Mouse (Mus musculus): ENCODE results near the gene Mark1. TPM values are rescaled to one million over a fixed set of nuclear protein-coding genes. Genes with fewer than 3 reads are reported as not detected.

Gene Mark1
- polyA plus RNA-seq, 1 experiment from 2014 or later: 2.2 TPM

GRCm38 (mm10) chr1:184918227-184918888 lies 81.0 kb downstream of the Mark1 start:
- no peak for ATAC-seq (replicated peaks; ENCODE audit: insufficient number of reproducible peaks, low FRiP score, low TSS enrichment)
- H3K9ac ChIP-seq (ENCODE audit: low read depth, low read length): no peak overlapping the region
- WGBS (ENCODE audit: insufficient replicate concordance): 86% methylated on average over 5 of the region's 5 CpGs
- H3K27me3 ChIP-seq (ENCODE audit: control insufficient read depth, insufficient read depth, low read length): no peaks in the 10 kb centered on the region
- H3K4me2 ChIP-seq: no peak overlapping the region
- no peaks in the 10 kb centered on the region for H3K4me1 ChIP-seq (ENCODE audit: control insufficient read depth, insufficient read depth, low read length)
- no peak overlapping the region for H3K27ac ChIP-seq (ENCODE audit: low read depth, low read length)
- H3K9me3 ChIP-seq (replicated peaks; ENCODE audit: control insufficient read depth, low read length): no peaks in the 10 kb centered on the region
- H3K4me3 ChIP-seq (ENCODE audit: low read depth, low read length): no peak overlapping the region
- H3K36me3 ChIP-seq (ENCODE audit: control insufficient read depth, insufficient read depth, low read length): 0 out of 2 replicates have a peak, but pooled peaks cover 5% of the 10 kb centered on the region

GRCm38 (mm10) chr1:184912336-184912735 lies 87.0 kb downstream of the Mark1 start:
- Histone ChIP-seq H3K9ac (ENCODE audit: low read depth, low read length) (no peak overlapping the region), H3K36me3 (ENCODE audit: control insufficient read depth, insufficient read depth, low read length) (no peaks in the 10 kb centered on the region), H3K4me1 (ENCODE audit: control insufficient read depth, insufficient read depth, low read length) (no peaks in the 10 kb centered on the region), H3K4me3 (ENCODE audit: low read depth, low read length) (no peak overlapping the region), H3K9me3 (replicated peaks; ENCODE audit: control insufficient read depth, low read length) (no peaks in the 10 kb centered on the region), H3K27ac (ENCODE audit: low read depth, low read length) (no peak overlapping the region), H3K4me2 (no peak overlapping the region), H3K27me3 (ENCODE audit: control insufficient read depth, insufficient read depth, low read length) (no peaks in the 10 kb centered on the region)
- ATAC-seq (replicated peaks; ENCODE audit: insufficient number of reproducible peaks, low FRiP score, low TSS enrichment): no peak
- WGBS (ENCODE audit: insufficient replicate concordance): 89% methylated on average over 18 of the region's 18 CpGs

DNA sequence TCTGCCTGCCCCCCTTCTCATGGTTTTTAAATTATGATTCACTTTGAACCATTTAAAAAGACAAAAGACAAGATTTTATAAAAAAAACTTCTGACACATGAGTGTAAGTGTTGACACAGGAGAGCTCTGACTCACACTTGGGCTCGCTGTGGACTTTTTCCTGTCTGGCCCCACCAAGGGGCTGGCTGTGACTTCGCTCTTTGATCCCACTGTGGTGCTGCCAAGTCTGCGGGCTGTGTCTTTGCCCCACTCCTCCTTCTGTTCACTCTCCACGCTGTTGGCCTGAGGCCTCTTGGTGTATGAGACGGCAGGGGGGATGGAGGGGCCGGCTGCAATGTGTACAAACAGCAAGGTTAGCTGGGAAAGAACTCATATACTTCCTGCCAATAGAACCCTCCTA lies 87.5 kb downstream of the Mark1 start:
- H3K27ac ChIP-seq (ENCODE audit: low read depth, low read length): no peak overlapping the region
- H3K4me3 ChIP-seq (ENCODE audit: low read depth, low read length): no peak overlapping the region
- no peak for ATAC-seq (replicated peaks; ENCODE audit: insufficient number of reproducible peaks, low FRiP score, low TSS enrichment)
- no peaks in the 10 kb centered on the region for H3K36me3 ChIP-seq (ENCODE audit: control insufficient read depth, insufficient read depth, low read length)
- no peaks in the 10 kb centered on the region for H3K9me3 ChIP-seq (replicated peaks; ENCODE audit: control insufficient read depth, low read length)
- H3K4me1 ChIP-seq (ENCODE audit: control insufficient read depth, insufficient read depth, low read length): no peaks in the 10 kb centered on the region
- H3K4me2 ChIP-seq: no peak overlapping the region
- H3K27me3 ChIP-seq (ENCODE audit: control insufficient read depth, insufficient read depth, low read length): no peaks in the 10 kb centered on the region
- H3K9ac ChIP-seq (ENCODE audit: low read depth, low read length): no peak overlapping the region
- 73% methylated on average over 6 of the region's 6 CpGs for WGBS (ENCODE audit: insufficient replicate concordance)

- Histone ChIP-seq H3K27me3 (ENCODE audit: control insufficient read depth, insufficient read depth, low read length) (no peaks in the 10 kb centered on the region), H3K36me3 (ENCODE audit: control insufficient read depth, insufficient read depth, low read length) (no peaks in the 10 kb centered on the region), H3K4me2 (no peak overlapping the region), H3K27ac (ENCODE audit: low read depth, low read length) (no peak overlapping the region), H3K4me3 (ENCODE audit: low read depth, low read length) (no peak overlapping the region), H3K9ac (ENCODE audit: low read depth, low read length) (no peak overlapping the region), H3K4me1 (ENCODE audit: control insufficient read depth, insufficient read depth, low read length) (no peaks in the 10 kb centered on the region), H3K9me3 (replicated peaks; ENCODE audit: control insufficient read depth, low read length) (no peaks in the 10 kb centered on the region)
- no peak for ATAC-seq (replicated peaks; ENCODE audit: insufficient number of reproducible peaks, low FRiP score, low TSS enrichment)
- 78% methylated on average over 9 of the region's 9 CpGs for WGBS (ENCODE audit: insufficient replicate concordance)
Observed at GRCm38 (mm10) chr1:184908558-184908957, 90.8 kb downstream of the Mark1 start.

GRCm38 (mm10) chr1:184905904-184906745 lies 93.2 kb downstream of the Mark1 start:
- Histone ChIP-seq H3K4me3 (ENCODE audit: low read depth, low read length) (no peak overlapping the region), H3K4me1 (ENCODE audit: control insufficient read depth, insufficient read depth, low read length) (no peaks in the 10 kb centered on the region), H3K27ac (ENCODE audit: low read depth, low read length) (no peak overlapping the region), H3K9me3 (replicated peaks; ENCODE audit: control insufficient read depth, low read length) (no peaks in the 10 kb centered on the region), H3K27me3 (ENCODE audit: control insufficient read depth, insufficient read depth, low read length) (no peaks in the 10 kb centered on the region), H3K9ac (ENCODE audit: low read depth, low read length) (no peak overlapping the region), H3K36me3 (ENCODE audit: control insufficient read depth, insufficient read depth, low read length) (no peaks in the 10 kb centered on the region), H3K4me2 (no peak overlapping the region)
- no peak for ATAC-seq (replicated peaks; ENCODE audit: insufficient number of reproducible peaks, low FRiP score, low TSS enrichment)
- WGBS (ENCODE audit: insufficient replicate concordance): 88% methylated on average over 12 of the region's 12 CpGs

DNA sequence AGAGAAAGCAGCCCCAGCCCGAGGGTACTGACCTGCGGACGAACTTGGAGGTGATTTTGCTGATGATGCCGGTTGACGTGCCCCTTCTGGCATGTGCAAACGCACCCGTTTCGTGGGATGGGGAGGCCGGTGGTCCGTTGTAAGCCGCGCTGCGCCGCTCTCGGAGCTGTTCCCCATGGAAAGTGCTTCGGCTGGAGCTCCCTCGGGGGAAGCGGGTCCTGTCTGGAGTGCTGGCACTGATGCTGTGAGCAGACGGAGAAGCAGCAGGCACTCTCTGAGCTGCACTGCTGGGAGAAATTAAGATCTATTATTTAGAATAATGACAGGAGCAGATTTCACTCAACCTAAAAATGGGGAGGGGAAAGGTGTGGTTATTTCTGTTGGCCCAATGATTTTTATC lies 94.0 kb downstream of the Mark1 start:
- Histone ChIP-seq H3K27ac (ENCODE audit: low read depth, low read length) (no peak overlapping the region), H3K36me3 (ENCODE audit: control insufficient read depth, insufficient read depth, low read length) (no peaks in the 10 kb centered on the region), H3K9ac (ENCODE audit: low read depth, low read length) (no peak overlapping the region), H3K4me1 (ENCODE audit: control insufficient read depth, insufficient read depth, low read length) (no peaks in the 10 kb centered on the region), H3K9me3 (replicated peaks; ENCODE audit: control insufficient read depth, low read length) (no peaks in the 10 kb centered on the region), H3K4me2 (no peak overlapping the region), H3K4me3 (ENCODE audit: low read depth, low read length) (no peak overlapping the region), H3K27me3 (ENCODE audit: control insufficient read depth, insufficient read depth, low read length) (no peaks in the 10 kb centered on the region)
- ATAC-seq (replicated peaks; ENCODE audit: insufficient number of reproducible peaks, low FRiP score, low TSS enrichment): no peak
- 76% methylated on average over 19 of the region's 19 CpGs for WGBS (ENCODE audit: insufficient replicate concordance)

DNA sequence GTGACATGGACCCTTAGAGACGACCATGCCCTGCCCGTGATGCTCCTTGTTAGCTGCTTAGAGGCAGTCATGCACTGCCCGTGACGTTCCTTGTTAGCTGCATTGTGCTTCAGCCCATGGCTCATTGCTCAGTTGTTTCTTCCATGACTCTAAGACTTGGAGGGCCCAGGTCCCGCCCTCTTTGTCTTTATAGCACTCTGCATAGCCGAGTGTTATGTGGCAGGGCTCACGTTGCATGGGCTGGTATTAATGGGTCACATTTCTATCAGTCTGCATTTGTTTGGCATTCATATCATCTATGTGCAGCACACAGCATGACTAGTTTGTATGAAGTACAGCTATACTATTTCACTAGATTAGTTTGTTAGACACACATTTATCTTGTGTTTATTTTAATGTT lies 95.7 kb downstream of the Mark1 start:
- H3K4me3 ChIP-seq (ENCODE audit: low read depth, low read length): no peak overlapping the region
- no peak for ATAC-seq (replicated peaks; ENCODE audit: insufficient number of reproducible peaks, low FRiP score, low TSS enrichment)
- no peak overlapping the region for H3K27ac ChIP-seq (ENCODE audit: low read depth, low read length)
- 74% methylated on average over 7 of the region's 7 CpGs for WGBS (ENCODE audit: insufficient replicate concordance)
- no peaks in the 10 kb centered on the region for H3K36me3 ChIP-seq (ENCODE audit: control insufficient read depth, insufficient read depth, low read length)
- H3K4me1 ChIP-seq (ENCODE audit: control insufficient read depth, insufficient read depth, low read length): no peaks in the 10 kb centered on the region
- no peak overlapping the region for H3K4me2 ChIP-seq
- no peaks in the 10 kb centered on the region for H3K9me3 ChIP-seq (replicated peaks; ENCODE audit: control insufficient read depth, low read length)
- no peaks in the 10 kb centered on the region for H3K27me3 ChIP-seq (ENCODE audit: control insufficient read depth, insufficient read depth, low read length)
- no peak overlapping the region for H3K9ac ChIP-seq (ENCODE audit: low read depth, low read length)

GRCm38 (mm10) chr1:184902886-184903285 lies 96.5 kb downstream of the Mark1 start:
- Histone ChIP-seq H3K27ac (ENCODE audit: low read depth, low read length) (no peak overlapping the region), H3K4me1 (ENCODE audit: control insufficient read depth, insufficient read depth, low read length) (no peaks in the 10 kb centered on the region), H3K9ac (ENCODE audit: low read depth, low read length) (no peak overlapping the region), H3K27me3 (ENCODE audit: control insufficient read depth, insufficient read depth, low read length) (no peaks in the 10 kb centered on the region), H3K4me2 (no peak overlapping the region), H3K4me3 (ENCODE audit: low read depth, low read length) (no peak overlapping the region), H3K36me3 (ENCODE audit: control insufficient read depth, insufficient read depth, low read length) (no peaks in the 10 kb centered on the region), H3K9me3 (replicated peaks; ENCODE audit: control insufficient read depth, low read length) (no peaks in the 10 kb centered on the region)
- no peak for ATAC-seq (replicated peaks; ENCODE audit: insufficient number of reproducible peaks, low FRiP score, low TSS enrichment)
- WGBS (ENCODE audit: insufficient replicate concordance): 76% methylated on average over 7 of the region's 7 CpGs
